ENCODE assay signal across 8 mouse cellular contexts in genomic region chr12:111678997-111679396, GRCm38 (mm10). TPM values are rescaled to one million over a fixed set of nuclear protein-coding genes. Genes with fewer than 3 reads are reported as not detected.
DNase-seq lines count a peak whose midpoint lies in the region; ATAC-seq and TF ChIP-seq lines count a peak whose summit lies in the region.

No protein-coding gene starts in this region.

- peaks cover 16% of the 10 kb centered on the region for H3K36me3 ChIP-seq in kidney, embryonic 14.5 days (ENCODE audit: control insufficient read depth, insufficient read depth, low read length)
- H3K36me3 ChIP-seq in hindbrain, postnatal 0 days (ENCODE audit: insufficient read depth, low read length), result no peaks in the 10 kb centered on the region
- peaks cover 2% of the 10 kb centered on the region for H3K36me3 ChIP-seq in myocyte (ENCODE audit: control insufficient read depth, insufficient read depth)

- H3K4me1 ChIP-seq in kidney, embryonic 14.5 days (ENCODE audit: control insufficient read depth, insufficient read depth, low read length), result peaks cover 16% of the 10 kb centered on the region
- peaks cover 12% of the 10 kb centered on the region for H3K4me1 ChIP-seq in hindbrain, postnatal 0 days (ENCODE audit: insufficient read depth, low read length)

- peaks cover 15% of the 10 kb centered on the region for H3K79me2 ChIP-seq in myocyte (ENCODE audit: control insufficient read depth, insufficient read depth)

- peaks cover 6% of the 10 kb centered on the region; the same call in 1 of the 2 replicates for H3K27me3 ChIP-seq in kidney, embryonic 14.5 days (ENCODE audit: control insufficient read depth, insufficient read depth, low read length)
- no peaks in the 10 kb centered on the region for H3K27me3 ChIP-seq in hindbrain, postnatal 0 days (ENCODE audit: insufficient read depth, low read length)
- no peaks in the 10 kb centered on the region for H3K27me3 ChIP-seq in myocyte (ENCODE audit: control insufficient read depth, insufficient read depth, insufficient read length)

- no peak for DNase-seq in kidney, postnatal 10 days
- peak; percentile 15 for DNase-seq in adipocyte (ENCODE audit: low spot score)
- no peak for DNase-seq in hindbrain, postnatal 0 days (ENCODE audit: low spot score)
- no peak for DNase-seq in retina, postnatal 1 day
- no peak for DNase-seq in spleen, postnatal 4 days (ENCODE audit: low spot score in 2 of 2)

- peak overlapping the region; percentile 94 for H3K4me3 ChIP-seq in kidney, embryonic 14.5 days (ENCODE audit: low read length)
- H3K4me3 ChIP-seq in hindbrain, postnatal 0 days (ENCODE audit: low read length), result peak overlapping the region; percentile 88
- H3K4me3 ChIP-seq in myocyte, result peak overlapping the region; percentile 88

- TF ChIP-seq CTCF in hindbrain, postnatal 0 days (IDR thresholded peaks at IDR 0.05; ENCODE audit: low read depth), result no peak

- no peak for TF ChIP-seq POLR2A in myocyte (IDR thresholded peaks at IDR 0.05; ENCODE audit: insufficient read length, low read depth)

- H3K9me3 ChIP-seq in kidney, embryonic 14.5 days (ENCODE audit: control insufficient read depth, low read length), result no peaks in the 10 kb centered on the region
- no peaks in the 10 kb centered on the region for H3K9me3 ChIP-seq in hindbrain, postnatal 0 days (ENCODE audit: low read length)

- H3K4me2 ChIP-seq in kidney, embryonic 14.5 days (replicated peaks; ENCODE audit: low read depth, low read length), result peak overlapping the region; percentile 91
- H3K4me2 ChIP-seq in hindbrain, postnatal 0 days (ENCODE audit: low read depth, low read length), result peak overlapping the region; percentile 97
- H3K4me2 ChIP-seq in myocyte (ENCODE audit: low read depth), result peak overlapping the region; percentile 92

- no peak overlapping the region for H3K27ac ChIP-seq in kidney, embryonic 14.5 days (ENCODE audit: low read depth, low read length)
- no peak overlapping the region for H3K27ac ChIP-seq in hindbrain, postnatal 0 days

- 45% methylated on average over 7 of the region's 7 CpGs for WGBS in kidney, embryonic 14.5 days
- WGBS in hindbrain, postnatal 0 days, result 50% methylated on average over 7 of the region's 7 CpGs

- peak overlapping the region; percentile 1 for H3ac ChIP-seq in myocyte (ENCODE audit: control insufficient read depth, insufficient read length)

- peak overlapping the region; percentile 82; the same call in 1 of the 2 replicates for H3K9ac ChIP-seq in kidney, embryonic 14.5 days (ENCODE audit: low read depth, low read length)
- peak overlapping the region; percentile 66; the same call in 1 of the 2 replicates for H3K9ac ChIP-seq in hindbrain, postnatal 0 days (replicated peaks; ENCODE audit: low read length)

- no peak for ATAC-seq in kidney, embryonic 14.5 days (ENCODE audit: low FRiP score, low TSS enrichment)
- no peak for ATAC-seq in hindbrain, postnatal 0 days
- ATAC-seq in cerebellum, adult (ENCODE audit: insufficient number of reproducible peaks, low FRiP score, low TSS enrichment), result no peak

TF ChIP-seq in myocyte, 11 proteins besides CTCF, POLR2A, EP300 and RAD21:
- TF ChIP-seq REST (IDR thresholded peaks at IDR 0.05; ENCODE audit: insufficient read depth, insufficient read length) (peak; percentile 44), CEBPB (IDR thresholded peaks at IDR 0.05; ENCODE audit: insufficient read depth, poor library complexity, severe bottlenecking) (no peak)
TF ChIP-seq in myocyte: peak in this region for 1.

RNA-seq across cellular contexts. Expression of gene Trmt61a, which starts 1.1 kb away (rescaled TPM):
- 6.7 and 11.9 TPM in 2 replicates for polyA plus RNA-seq in kidney, embryonic 14.5 days (2014; fragmentation: Nextera tagmentation; extraction: Ambion mirVana)
- total RNA-seq in hindbrain, postnatal 0 days (2014; rRNA removed), result 29.7 and 32.7 TPM in 2 replicates
- polyA plus RNA-seq in hindbrain, postnatal 0 days (2015; fragmentation: Nextera tagmentation; extraction: Ambion mirVana), result 9.2 TPM in 2 replicates
- polyA plus RNA-seq in myocyte (2012; fragmentation: generic; extraction: Trizol), result 17.7 TPM

RNA-seq across cellular contexts. Expression of gene Ckb, which starts 6.9 kb away (rescaled TPM):
- 81.5 and 88.5 TPM in 2 replicates for polyA plus RNA-seq in kidney, embryonic 14.5 days (2014; fragmentation: Nextera tagmentation; extraction: Ambion mirVana)
- 3,255 and 3,584 TPM in 2 replicates for total RNA-seq in hindbrain, postnatal 0 days (2014; rRNA removed)
- 2,405 and 2,624 TPM in 2 replicates for polyA plus RNA-seq in hindbrain, postnatal 0 days (2015; fragmentation: Nextera tagmentation; extraction: Ambion mirVana)
- 670 TPM for polyA plus RNA-seq in myocyte (2012; fragmentation: generic; extraction: Trizol)

RNA-seq across cellular contexts. Expression of gene Bag5, which starts 34.1 kb away (rescaled TPM):
- 45.2 and 49.7 TPM in 2 replicates for polyA plus RNA-seq in kidney, embryonic 14.5 days (2014; fragmentation: Nextera tagmentation; extraction: Ambion mirVana)
- 21.1 and 22.7 TPM in 2 replicates for total RNA-seq in hindbrain, postnatal 0 days (2014; rRNA removed)
- polyA plus RNA-seq in hindbrain, postnatal 0 days (2015; fragmentation: Nextera tagmentation; extraction: Ambion mirVana), result 60.1 and 64.3 TPM in 2 replicates
- polyA plus RNA-seq in myocyte (2012; fragmentation: generic; extraction: Trizol), result 20.3 TPM

RNA-seq across cellular contexts. Expression of gene Apopt1, which starts 34.1 kb away (rescaled TPM):
- polyA plus RNA-seq in kidney, embryonic 14.5 days (2014; fragmentation: Nextera tagmentation; extraction: Ambion mirVana), result 63.1 and 63.4 TPM in 2 replicates
- 23.6 and 28.1 TPM in 2 replicates for total RNA-seq in hindbrain, postnatal 0 days (2014; rRNA removed)
- polyA plus RNA-seq in hindbrain, postnatal 0 days (2015; fragmentation: Nextera tagmentation; extraction: Ambion mirVana), result 60.3 and 63.9 TPM in 2 replicates
- 54.6 TPM for polyA plus RNA-seq in myocyte (2012; fragmentation: generic; extraction: Trizol)
